Mouse (Mus musculus): ENCODE results near the gene Hivep3.

The Hivep3 gene

DNA sequence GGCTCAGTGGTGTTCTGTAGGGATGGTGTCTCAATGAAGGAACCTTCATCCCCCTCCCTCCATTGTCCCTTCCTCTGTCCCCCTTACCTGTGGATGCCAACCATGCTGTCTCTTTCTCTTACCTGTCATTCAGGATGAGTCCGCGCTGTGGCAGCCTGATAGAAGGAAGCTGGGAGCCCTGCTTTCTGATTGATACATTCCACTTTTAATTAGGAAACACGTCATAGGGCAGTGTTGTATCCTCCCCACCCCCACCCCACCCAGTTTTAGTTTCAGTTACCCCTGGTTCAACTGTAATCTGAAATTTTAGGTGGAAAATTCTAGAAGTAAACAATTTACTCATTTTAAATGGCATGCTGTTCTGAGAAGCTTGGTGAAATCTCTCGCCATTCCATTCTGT lies 173.5 kb downstream of the Hivep3 start:
- no peak for DNase-seq (ENCODE audit: low read depth, low spot score)

DNA sequence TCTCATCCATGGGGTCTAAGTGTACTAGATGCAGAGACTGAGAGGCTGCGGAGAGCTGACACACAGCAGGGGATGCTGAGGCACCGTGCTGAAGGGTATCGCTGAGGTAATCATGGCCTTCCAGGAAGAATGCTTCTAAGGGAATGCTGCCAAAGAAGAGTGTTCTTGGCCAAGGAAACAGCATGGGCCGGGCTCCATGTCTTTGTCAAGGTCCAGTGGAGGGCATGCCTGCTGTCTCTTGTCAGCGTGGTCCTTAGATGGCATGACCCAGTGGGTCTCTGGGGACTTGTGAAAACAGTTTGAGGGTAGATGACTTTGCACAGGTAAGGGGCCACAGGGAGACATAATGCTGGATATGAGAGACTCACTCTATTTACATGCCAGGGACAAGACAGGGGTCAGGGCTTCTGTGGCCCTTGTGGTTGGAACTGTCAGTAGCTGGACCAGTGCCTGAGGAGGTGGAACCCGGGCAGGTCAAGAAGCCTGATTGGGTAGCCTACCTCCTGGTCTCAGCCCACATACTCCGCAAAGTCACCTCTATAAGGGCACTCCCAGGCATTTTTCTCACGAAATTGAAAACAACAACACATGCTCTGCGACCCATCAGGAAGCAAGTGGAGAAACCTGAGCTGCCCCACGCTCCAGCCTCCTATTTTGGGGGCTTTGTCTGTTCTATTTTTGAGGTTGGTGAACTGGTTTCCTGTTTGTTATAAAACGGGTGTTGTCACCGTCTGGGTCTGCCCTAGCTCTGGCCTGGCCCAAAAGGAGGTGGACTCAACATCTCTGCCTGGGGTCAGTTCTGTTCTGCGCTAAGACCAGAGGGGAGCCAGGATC lies 177.7 kb downstream of the Hivep3 start:
- no peak for DNase-seq (ENCODE audit: low read depth, low spot score)

GRCm38 (mm10) chr4:119912216-119912615 lies 178.6 kb downstream of the Hivep3 start:
- no peak for DNase-seq (ENCODE audit: low read depth, low spot score)

GRCm38 (mm10) chr4:119914194-119914593 lies 180.6 kb downstream of the Hivep3 start:
- DNase-seq (ENCODE audit: low read depth, low spot score): no peak

GRCm38 (mm10) chr4:119915069-119915468 lies 181.5 kb downstream of the Hivep3 start:
- no peak for DNase-seq (ENCODE audit: low read depth, low spot score)

GRCm38 (mm10) chr4:119917502-119917901 lies 183.9 kb downstream of the Hivep3 start:
- DNase-seq (ENCODE audit: low read depth, low spot score): no peak

DNA sequence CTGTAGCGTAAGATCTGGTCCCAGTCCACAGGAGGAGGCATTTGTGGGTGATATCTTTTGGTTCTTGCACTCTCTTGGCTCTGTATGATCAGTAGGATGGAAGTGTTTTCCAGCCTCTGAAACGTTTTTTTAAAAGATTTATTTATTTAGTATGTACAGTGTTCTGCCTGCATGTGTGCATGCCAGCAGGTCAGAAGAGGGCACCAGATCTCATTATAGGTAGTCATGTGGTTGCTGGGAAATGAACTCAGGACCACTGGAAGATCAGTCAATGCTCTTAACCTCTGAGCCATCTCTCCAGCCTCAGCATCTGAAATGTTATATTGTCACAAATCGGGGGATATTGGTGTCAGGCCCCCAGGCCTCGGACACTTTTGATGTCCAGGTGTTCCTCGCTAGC lies 185.8 kb downstream of the Hivep3 start:
- no peak for DNase-seq (ENCODE audit: low read depth, low spot score)

- no peak for DNase-seq (ENCODE audit: low read depth, low spot score)
These were observed 187.6 kb downstream of the Hivep3 start for GRCm38 (mm10) chr4:119921022-119921717.

GRCm38 (mm10) chr4:119921723-119922266 lies 188.2 kb downstream of the Hivep3 start:
- no peak for DNase-seq (ENCODE audit: low read depth, low spot score)

DNA sequence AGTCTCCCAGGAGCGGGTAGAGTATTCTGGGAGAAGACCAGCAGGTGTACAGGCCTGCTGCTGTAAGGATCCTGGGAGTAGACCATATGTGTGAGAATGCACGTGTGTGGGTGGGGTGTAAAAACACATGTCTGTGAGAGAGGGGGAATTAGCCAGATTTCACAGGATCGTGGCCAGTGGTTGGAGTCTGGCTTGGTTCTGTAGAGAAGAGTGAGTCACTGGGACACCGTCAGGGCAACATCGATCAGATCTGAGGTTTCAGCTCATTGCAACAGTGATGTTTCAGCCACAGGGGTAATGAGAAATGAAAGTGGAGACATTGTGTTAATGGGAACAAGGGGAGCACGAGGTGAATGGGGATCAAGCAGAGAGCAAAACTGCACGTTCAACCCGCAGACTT lies 189.4 kb downstream of the Hivep3 start:
- no peak for DNase-seq (ENCODE audit: low read depth, low spot score)

- no peak for DNase-seq (ENCODE audit: low read depth, low spot score)
These were observed 189.8 kb downstream of the Hivep3 start for GRCm38 (mm10) chr4:119923410-119923809.

DNA sequence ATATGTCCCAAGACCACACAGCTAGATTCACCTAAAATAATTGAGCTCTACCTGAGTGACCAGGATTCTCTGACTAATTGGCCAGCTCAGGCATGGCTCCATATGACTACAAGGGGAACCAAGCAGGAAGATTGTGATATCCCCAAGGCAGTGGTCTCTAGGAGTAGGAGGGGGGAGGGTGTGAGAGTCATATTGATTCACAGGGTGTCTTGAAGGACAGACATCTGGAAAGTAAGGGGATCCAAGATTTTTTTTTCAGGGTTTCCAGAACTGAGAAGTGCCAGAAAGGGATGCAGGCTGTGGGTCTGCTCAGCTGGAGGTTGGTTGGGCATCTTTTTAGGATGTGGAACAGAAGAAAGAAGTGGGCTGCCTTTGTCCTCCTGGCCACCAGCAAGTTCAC lies 191.5 kb downstream of the Hivep3 start:
- no peak for DNase-seq (ENCODE audit: low read depth, low spot score)

DNA sequence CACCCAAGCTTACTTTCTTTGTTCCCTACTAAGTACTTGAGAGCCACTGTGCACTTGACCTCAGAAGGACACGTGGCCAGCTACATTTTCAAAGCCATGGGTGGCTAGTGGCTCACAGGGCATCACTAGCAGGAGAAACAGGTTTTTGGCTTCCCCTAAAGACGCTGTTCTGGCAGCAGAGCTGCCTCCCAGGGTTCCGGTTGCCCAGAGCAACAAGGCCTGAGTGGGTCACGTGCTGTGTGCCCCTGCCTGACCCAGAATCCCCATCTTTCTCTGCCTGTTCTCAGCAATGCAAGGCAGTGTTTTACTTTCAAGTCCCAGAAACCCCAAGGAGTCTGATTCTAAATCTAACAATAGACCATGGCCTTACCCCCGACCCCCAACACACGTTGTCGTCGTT lies 198.3 kb downstream of the Hivep3 start:
- no peak for DNase-seq (ENCODE audit: low read depth, low spot score)

GRCm38 (mm10) chr4:119932549-119933257 lies 199.1 kb downstream of the Hivep3 start:
- DNase-seq (ENCODE audit: low read depth, low spot score): no peak

- DNase-seq (ENCODE audit: low read depth, low spot score): no peak
These were observed 201.3 kb downstream of the Hivep3 start for GRCm38 (mm10) chr4:119934901-119935300.

GRCm38 (mm10) chr4:119937876-119938275 lies 204.3 kb downstream of the Hivep3 start:
- peak; percentile 42 for DNase-seq (ENCODE audit: low read depth, low spot score)

GRCm38 (mm10) chr4:119938518-119938917 lies 204.9 kb downstream of the Hivep3 start:
- DNase-seq (ENCODE audit: low read depth, low spot score): no peak

- DNase-seq (ENCODE audit: low read depth, low spot score): no peak
These were observed 206.2 kb downstream of the Hivep3 start for GRCm38 (mm10) chr4:119939786-119940185.

DNA sequence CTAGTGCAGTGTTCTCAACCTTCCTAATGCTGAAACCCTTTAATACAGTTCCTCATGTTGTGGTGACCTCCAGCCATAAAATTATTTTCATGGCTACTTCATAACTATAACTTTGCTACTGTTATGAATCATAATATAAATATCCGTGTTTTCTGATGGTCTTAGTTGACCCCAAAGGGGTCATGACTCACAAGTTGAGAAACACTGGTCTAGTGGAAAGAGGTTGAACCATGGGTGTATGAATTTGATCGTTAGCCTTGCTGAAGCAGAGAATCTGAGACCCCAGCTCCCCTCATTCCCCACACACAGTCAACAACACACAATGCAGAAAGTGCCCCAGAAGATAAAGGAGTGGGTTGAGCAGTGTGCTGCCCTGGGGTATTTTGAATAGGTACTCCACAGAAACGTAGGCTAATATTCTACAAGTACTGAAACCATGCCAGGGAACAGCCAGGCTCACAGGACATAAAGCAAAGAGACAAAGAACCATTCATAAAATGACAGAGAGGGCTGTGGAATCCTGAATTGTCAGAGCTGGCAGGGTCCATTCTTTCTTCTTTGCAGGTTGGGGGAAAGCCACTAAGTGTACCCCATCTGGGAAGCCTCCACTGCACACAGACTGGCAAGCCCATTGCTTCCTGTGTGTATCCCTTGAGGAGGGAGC lies 212.8 kb downstream of the Hivep3 start:
- no peak for DNase-seq (ENCODE audit: low read depth, low spot score)

DNA sequence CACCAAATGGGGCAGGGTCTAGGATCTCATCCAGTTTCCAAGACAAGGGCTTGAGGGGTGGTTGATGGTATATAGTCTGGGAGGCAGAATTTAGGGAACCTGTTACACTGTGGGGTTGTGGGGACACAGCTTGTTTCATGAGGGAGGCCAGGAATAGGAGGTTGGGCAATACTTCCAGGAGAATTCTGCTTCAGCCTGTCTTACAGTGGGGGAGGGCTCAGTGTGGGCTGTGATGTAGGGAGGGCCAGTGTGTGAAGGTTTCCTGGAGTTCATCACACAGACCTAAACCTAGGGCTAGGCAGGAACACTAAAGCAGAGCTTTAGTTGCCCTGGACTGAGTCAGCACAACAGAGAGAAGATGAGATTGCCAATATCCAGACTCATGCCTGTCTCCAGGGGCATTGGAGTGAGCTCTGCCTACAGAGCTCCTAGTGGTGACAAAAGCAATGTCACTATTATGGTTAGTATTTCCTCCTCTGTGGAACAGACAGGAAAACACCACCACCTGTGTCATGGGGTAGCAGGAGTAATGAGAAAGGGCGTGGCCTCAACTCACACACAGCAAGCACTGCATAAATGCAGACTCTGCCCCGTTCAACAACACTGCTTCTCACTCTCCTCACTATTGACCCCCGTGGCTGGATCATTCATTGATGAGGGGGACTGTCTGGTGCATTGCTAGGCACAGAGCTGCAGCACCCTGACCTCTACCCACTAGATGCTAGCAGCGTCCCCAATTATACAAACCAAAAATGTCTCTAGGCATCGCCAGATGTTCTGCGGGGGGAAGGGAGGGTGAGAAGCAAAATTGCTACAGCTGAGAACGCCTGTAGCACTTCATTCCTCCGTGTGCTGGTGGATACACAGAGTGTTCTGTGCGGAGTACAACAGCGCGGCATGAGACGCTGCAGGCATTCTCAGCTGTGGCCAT lies 213.9 kb downstream of the Hivep3 start:
- no peak for DNase-seq (ENCODE audit: low read depth, low spot score)

Data from retina, postnatal 7 days (tissue).